In the genomic region with DNA sequence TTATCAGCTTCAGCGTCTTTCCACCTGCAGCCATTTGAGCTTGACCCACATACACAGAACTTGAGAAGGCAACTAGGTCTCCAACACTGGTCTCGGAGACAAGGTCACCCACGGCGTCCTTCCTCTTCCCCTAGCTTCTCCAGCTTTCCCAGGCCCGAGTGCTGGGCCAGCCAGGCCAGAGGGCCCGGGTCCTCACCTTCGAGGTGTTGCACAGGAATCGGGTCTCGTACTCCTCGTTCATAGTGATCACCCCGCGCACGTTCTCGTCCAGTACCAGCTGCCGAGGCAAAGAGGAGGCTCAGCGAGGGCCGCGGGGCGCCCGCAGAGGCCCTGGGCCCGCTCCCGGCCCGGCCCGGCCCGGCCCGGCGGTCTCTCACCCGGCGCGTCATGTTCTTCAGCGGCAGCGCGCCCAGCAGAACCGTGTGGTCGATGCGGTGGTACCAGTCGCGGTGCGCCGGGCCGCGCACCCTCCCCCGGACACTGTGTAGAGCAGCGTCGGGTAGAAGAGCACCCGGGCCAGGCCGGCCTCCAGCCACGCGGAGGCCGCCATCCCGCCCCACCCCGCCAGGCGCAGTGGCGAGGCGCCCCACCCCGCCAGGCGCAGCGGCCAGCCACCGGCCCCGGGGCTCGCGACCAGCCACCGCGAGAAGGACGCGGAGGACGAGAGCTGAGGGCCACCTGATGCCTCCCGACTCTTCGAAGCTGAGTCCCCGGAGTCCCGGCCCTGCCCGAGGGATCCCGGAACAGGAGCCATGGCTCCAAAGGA, we compare ENCODE assay signal across 8 mouse cellular contexts. TPM values are rescaled to one million over a fixed set of nuclear protein-coding genes. Genes with fewer than 3 reads are reported as not detected.
DNase-seq lines count a peak whose midpoint lies in the region; ATAC-seq and TF ChIP-seq lines count a peak whose summit lies in the region.

No protein-coding gene starts in this region.

- H3K27me3 ChIP-seq in CH12.LX (replicated peaks): peaks cover 2% of the 10 kb centered on the region
- H3K27me3 ChIP-seq in forebrain, embryonic 10.5 days (ENCODE audit: poor library complexity, severe bottlenecking): peaks cover 3% of the 10 kb centered on the region; the same call in 1 of the 2 replicates
- H3K27me3 ChIP-seq in heart, embryonic 15.5 days: no peaks in the 10 kb centered on the region
- H3K27me3 ChIP-seq in lung, embryonic 14.5 days (ENCODE audit: insufficient read depth, low read length): no peaks in the 10 kb centered on the region
- H3K27me3 ChIP-seq in neural tube, embryonic 15.5 days (replicated peaks): no peaks in the 10 kb centered on the region

- TF ChIP-seq EP300 in CH12.LX (IDR thresholded peaks at IDR 0.05; ENCODE audit: low read length): no peak

- peak; percentile 31 for DNase-seq in CH12.LX (ENCODE audit: extremely low read depth)
- peak; percentile 44 for DNase-seq in c-Kit-negative CD71-positive TER-119-positive erythroid progenitor cells, embryonic 14.5 days (ENCODE audit: low read depth, low spot score)
- peak; percentile 77 for DNase-seq in forebrain, embryonic 10.5 days (ENCODE audit: extremely low spot score, low spot score)
- peak; percentile 83 for DNase-seq in kidney, postnatal 14 days
- peak; percentile 77 for DNase-seq in lung, embryonic 14.5 days
- DNase-seq in thymus, adult 18-20 months: peak; percentile 22 to 24

- peak overlapping the region; percentile 93 for H3K4me2 ChIP-seq in CH12.LX (ENCODE audit: insufficient read depth, low read depth, poor library complexity, severe bottlenecking)
- H3K4me2 ChIP-seq in heart, embryonic 15.5 days: peak overlapping the region; percentile 89
- H3K4me2 ChIP-seq in lung, embryonic 14.5 days: peak overlapping the region; percentile 93
- H3K4me2 ChIP-seq in neural tube, embryonic 15.5 days: peak overlapping the region; percentile 85

- H3K36me3 ChIP-seq in CH12.LX (replicated peaks in 1 of 2; ENCODE audit: control insufficient read depth in 1 of 2, insufficient read depth in 1 of 2, low read length in 1 of 2): peaks cover 8 to 24% of the 10 kb centered on the region in 2 experiments
- peaks cover 36% of the 10 kb centered on the region for H3K36me3 ChIP-seq in forebrain, embryonic 10.5 days (replicated peaks)
- H3K36me3 ChIP-seq in heart, embryonic 15.5 days: peaks cover 15% of the 10 kb centered on the region
- H3K36me3 ChIP-seq in lung, embryonic 14.5 days (ENCODE audit: insufficient read depth): peaks cover 22% of the 10 kb centered on the region
- 0 out of 2 replicates have a peak, but pooled peaks cover 4% of the 10 kb centered on the region for H3K36me3 ChIP-seq in neural tube, embryonic 15.5 days

- in situ Hi-C loops in CH12.LX (cut with MboI; ENCODE audit: low pct_ligation_motif_present, low pct_unique_long_range_greater_than_20kb, low sequenced_read_pairs): no loop called here

- no peak for TF ChIP-seq CTCF in CH12.LX (conservative IDR thresholded peaks at IDR 0.05 in 1 of 2, IDR thresholded peaks at IDR 0.05 in 1 of 2; ENCODE audit: low read depth in 2 of 2, low read length in 2 of 2)
- no peak for TF ChIP-seq CTCF in lung, embryonic 14.5 days (IDR thresholded peaks at IDR 0.05; ENCODE audit: low read depth)

- H3K4me3 ChIP-seq in CH12.LX (replicated peaks in 1 of 3; ENCODE audit: low read depth in 2 of 3, low read length in 2 of 3, poor library complexity in 1 of 3): peak overlapping the region; percentile 59 to 90 (median 78)
- peak overlapping the region; percentile 79 for H3K4me3 ChIP-seq in forebrain, embryonic 10.5 days
- peak overlapping the region; percentile 70 for H3K4me3 ChIP-seq in heart, embryonic 15.5 days
- peak overlapping the region; percentile 77 for H3K4me3 ChIP-seq in lung, embryonic 14.5 days (ENCODE audit: low read depth, low read length)
- H3K4me3 ChIP-seq in neural tube, embryonic 15.5 days (replicated peaks): peak overlapping the region; percentile 53

- TF ChIP-seq RAD21 in CH12.LX (IDR thresholded peaks at IDR 0.05; ENCODE audit: low read depth, low read length): no peak

- dilution Hi-C loops in CH12.LX (cut with MboI; ENCODE audit: extremely low pct_ligation_motif_present, extremely low pct_unique_long_range_greater_than_20kb, low sequenced_read_pairs): no loop called here

- peak; percentile 73 for TF ChIP-seq POLR2A in CH12.LX (IDR thresholded peaks at IDR 0.05; ENCODE audit: low read depth, low read length)

- H3K9me3 ChIP-seq in CH12.LX (replicated peaks; ENCODE audit: low read length): no peaks in the 10 kb centered on the region
- H3K9me3 ChIP-seq in forebrain, embryonic 10.5 days: no peaks in the 10 kb centered on the region
- H3K9me3 ChIP-seq in heart, embryonic 15.5 days (replicated peaks): no peaks in the 10 kb centered on the region
- no peaks in the 10 kb centered on the region for H3K9me3 ChIP-seq in lung, embryonic 14.5 days (ENCODE audit: low read depth, low read length)
- no peaks in the 10 kb centered on the region for H3K9me3 ChIP-seq in neural tube, embryonic 15.5 days (replicated peaks)

- under 1% methylated on average over 71 of the region's 73 CpGs for WGBS in forebrain, embryonic 10.5 days
- WGBS in heart, embryonic 15.5 days: under 1% methylated on average over 73 of the region's 73 CpGs
- WGBS in lung, embryonic 14.5 days: under 1% methylated on average over 73 of the region's 73 CpGs
- 2% methylated on average over 65 of the region's 73 CpGs for WGBS in neural tube, embryonic 15.5 days

- peaks cover 29% of the 10 kb centered on the region for H3K79me2 ChIP-seq in CH12.LX (replicated peaks; ENCODE audit: control insufficient read depth, extremely low read depth, insufficient read depth, poor library complexity, severe bottlenecking)

- H3K9ac ChIP-seq in CH12.LX (ENCODE audit: insufficient read depth, low read depth): peak overlapping the region; percentile 81
- peak overlapping the region; percentile 98 for H3K9ac ChIP-seq in heart, embryonic 15.5 days
- peak overlapping the region; percentile 94 for H3K9ac ChIP-seq in lung, embryonic 14.5 days
- peak overlapping the region; percentile 72 for H3K9ac ChIP-seq in neural tube, embryonic 15.5 days (replicated peaks)

- peak; percentile 79 for ATAC-seq in heart, embryonic 15.5 days (replicated peaks; ENCODE audit: insufficient number of reproducible peaks, insufficient read depth, low FRiP score, low read depth)
- ATAC-seq in lung, embryonic 14.5 days (ENCODE audit: insufficient read depth): peak; percentile 91
- peak; percentile 88 for ATAC-seq in neural tube, embryonic 15.5 days (ENCODE audit: low FRiP score)

- peaks cover 2 to 16% of the 10 kb centered on the region in 2 experiments; a peak in 3 of 4 replicates for H3K4me1 ChIP-seq in CH12.LX (ENCODE audit: control insufficient read depth in 1 of 2, insufficient read depth in 2 of 2)
- H3K4me1 ChIP-seq in forebrain, embryonic 10.5 days: peaks cover 34% of the 10 kb centered on the region
- H3K4me1 ChIP-seq in heart, embryonic 15.5 days (replicated peaks): peaks cover 32% of the 10 kb centered on the region
- peaks cover 16% of the 10 kb centered on the region; the same call in 1 of the 2 replicates for H3K4me1 ChIP-seq in lung, embryonic 14.5 days (ENCODE audit: insufficient read depth)
- peaks cover 32% of the 10 kb centered on the region for H3K4me1 ChIP-seq in neural tube, embryonic 15.5 days

- H3K27ac ChIP-seq in CH12.LX (ENCODE audit: insufficient read depth, low read depth): peak overlapping the region; percentile 9
- H3K27ac ChIP-seq in forebrain, embryonic 10.5 days: peak overlapping the region; percentile 97
- H3K27ac ChIP-seq in heart, embryonic 15.5 days: peak overlapping the region; percentile 96
- H3K27ac ChIP-seq in lung, embryonic 14.5 days (ENCODE audit: low read depth): peak overlapping the region; percentile 94
- H3K27ac ChIP-seq in neural tube, embryonic 15.5 days (replicated peaks): peak overlapping the region; percentile 90

TF ChIP-seq in CH12.LX, 34 proteins besides CTCF, POLR2A, EP300 and RAD21 (continues in another document):
- TF ChIP-seq MYC (IDR thresholded peaks at IDR 0.05; ENCODE audit: low read depth, low read length): no peak

RNA-seq across cellular contexts. Expression of a gene that starts 12.8 kb away (rescaled TPM):
- total RNA-seq in CH12.LX (2012; rRNA removed) (133 and 146 TPM in 2 replicates), CH12.LX (2014; rRNA removed) (182 and 195 TPM in 2 replicates)
- polyA plus RNA-seq in CH12.LX (2012; ENCODE audit: insufficient read length, low read depth): 185 and 190 TPM in 2 replicates
- polyA plus RNA-seq in forebrain, embryonic 10.5 days (2016; fragmentation: Nextera tagmentation; extraction: Ambion mirVana): 201 and 203 TPM in 2 replicates
- polyA plus RNA-seq in heart, embryonic 15.5 days (2015; fragmentation: Nextera tagmentation; extraction: Ambion mirVana): 355 and 388 TPM in 2 replicates
- 186 and 198 TPM in 2 replicates for polyA plus RNA-seq in lung, embryonic 14.5 days (2014; fragmentation: Nextera tagmentation; extraction: Ambion mirVana)
- 228 and 239 TPM in 2 replicates for polyA plus RNA-seq in neural tube, embryonic 15.5 days (2015; fragmentation: Nextera tagmentation; extraction: Ambion mirVana)

RNA-seq across cellular contexts. Expression of a gene that starts 12.9 kb away (rescaled TPM):
- 20.5 and 28.4 TPM in 2 replicates for total RNA-seq in CH12.LX (2012; rRNA removed)
- 19.5 and 20.1 TPM in 2 replicates for total RNA-seq in CH12.LX (2014; rRNA removed)
- 21.7 and 24.9 TPM in 2 replicates for polyA plus RNA-seq in CH12.LX (2012; ENCODE audit: insufficient read length, low read depth)
- 59.1 and 61.4 TPM in 2 replicates for polyA plus RNA-seq in forebrain, embryonic 10.5 days (2016; fragmentation: Nextera tagmentation; extraction: Ambion mirVana)
- 22.5 and 29.2 TPM in 2 replicates for polyA plus RNA-seq in heart, embryonic 15.5 days (2015; fragmentation: Nextera tagmentation; extraction: Ambion mirVana)
- 28.7 and 32.5 TPM in 2 replicates for polyA plus RNA-seq in lung, embryonic 14.5 days (2014; fragmentation: Nextera tagmentation; extraction: Ambion mirVana)
- polyA plus RNA-seq in neural tube, embryonic 15.5 days (2015; fragmentation: Nextera tagmentation; extraction: Ambion mirVana): 48.6 and 55.3 TPM in 2 replicates

RNA-seq across cellular contexts. Expression of a gene that starts 22.8 kb away (rescaled TPM):
- total RNA-seq in CH12.LX (2012; rRNA removed) (29.7 and 33.8 TPM in 2 replicates), CH12.LX (2014; rRNA removed) (50.9 and 52.8 TPM in 2 replicates)
- 67.4 and 69.7 TPM in 2 replicates for polyA plus RNA-seq in CH12.LX (2012; ENCODE audit: insufficient read length, low read depth)
- 156 and 161 TPM in 2 replicates for polyA plus RNA-seq in forebrain, embryonic 10.5 days (2016; fragmentation: Nextera tagmentation; extraction: Ambion mirVana)
- polyA plus RNA-seq in heart, embryonic 15.5 days (2015; fragmentation: Nextera tagmentation; extraction: Ambion mirVana): 98.2 and 98.3 TPM in 2 replicates
- 65.0 and 68.0 TPM in 2 replicates for polyA plus RNA-seq in lung, embryonic 14.5 days (2014; fragmentation: Nextera tagmentation; extraction: Ambion mirVana)
- 86.6 and 89.5 TPM in 2 replicates for polyA plus RNA-seq in neural tube, embryonic 15.5 days (2015; fragmentation: Nextera tagmentation; extraction: Ambion mirVana)

RNA-seq across cellular contexts. Expression of a gene that starts 31.8 kb away (rescaled TPM):
- total RNA-seq in CH12.LX (2012; rRNA removed) (not detected in 2 replicates), CH12.LX (2014; rRNA removed) (not detected in 2 replicates)
- polyA plus RNA-seq in CH12.LX (2012; ENCODE audit: insufficient read length, low read depth): not detected in 2 replicates
- 3.1 and 3.4 TPM in 2 replicates for polyA plus RNA-seq in forebrain, embryonic 10.5 days (2016; fragmentation: Nextera tagmentation; extraction: Ambion mirVana)
- polyA plus RNA-seq in heart, embryonic 15.5 days (2015; fragmentation: Nextera tagmentation; extraction: Ambion mirVana): 11.4 and 14.5 TPM in 2 replicates
- polyA plus RNA-seq in lung, embryonic 14.5 days (2014; fragmentation: Nextera tagmentation; extraction: Ambion mirVana): 3.1 and 3.6 TPM in 2 replicates
- polyA plus RNA-seq in neural tube, embryonic 15.5 days (2015; fragmentation: Nextera tagmentation; extraction: Ambion mirVana): 123 and 207 TPM in 2 replicates

Comparison
In these comparisons a context has a peak if more than half of its experiments do, and no peak if none do; other contexts are left out.
1. Peak in every context shown above with its lines: DNase-seq, ATAC-seq, H3K4me3 ChIP-seq and H3K27ac ChIP-seq.
2. DNase-seq: peak in every context shown above with its lines; median percentile 83 in kidney, postnatal 14 days; 77 in forebrain, embryonic 10.5 days; 77 in lung, embryonic 14.5 days; 44 in c-Kit-negative CD71-positive TER-119-positive erythroid progenitor cells, embryonic 14.5 days; 31 in CH12.LX; 23 in thymus, adult 18-20 months.
3. H3K27ac ChIP-seq: peak in every context shown above with its lines; median percentile 97 in forebrain, embryonic 10.5 days; 96 in heart, embryonic 15.5 days; 94 in lung, embryonic 14.5 days; 90 in neural tube, embryonic 15.5 days; 9 in CH12.LX.